Mouse (Mus musculus) forebrain, embryonic 10.5 days (tissue): ENCODE measurements at regions not wholly inside any gene's neighbourhood (a gene's known extent, or its start where the extent isn't known, plus 50 kb on each side); places are given as distances from the start of the nearest gene placed in this dataset.
"Not testable (repeated sequence)": the region's sequence is repeated elsewhere in the genome, so short reads cannot be mapped to it uniquely, and the experiment has no call there.

Experiments used
- DNase-seq: peaks from one replicate; pipeline ENCODE4 v3.0.0-alpha.2; 2017; ENCODE audit warnings: low spot score; ENCODE audit errors: extremely low spot score
- H3K27ac ChIP-seq: fragments of 300-500 bp; sonication (generic); 2 replicates; pipeline ENCODE4 v1.5.1; 2016; ENCODE audit warnings: mild to moderate bottlenecking
- H3K27me3 ChIP-seq: fragments of 300-500 bp; sonication (generic); 2 replicates; pipeline ENCODE4 v1.6.1; 2016; ENCODE audit warnings: mild to moderate bottlenecking; ENCODE audit not compliant: poor library complexity, severe bottlenecking
- H3K36me3 ChIP-seq: fragments of 300-500 bp; sonication (generic); replicated peaks from 2 replicates; pipeline ENCODE4 v1.6.1; 2016; ENCODE audit warnings: mild to moderate bottlenecking, moderate library complexity
- H3K4me1 ChIP-seq: fragments of 300-500 bp; sonication (generic); 2 replicates; pipeline ENCODE4 v1.6.1; 2016
- H3K4me3 ChIP-seq: fragments of 300-500 bp; sonication (generic); 2 replicates; pipeline ENCODE4 v1.5.1; 2016; ENCODE audit warnings: mild to moderate bottlenecking, moderate library complexity
- H3K9me3 ChIP-seq: fragments of 300-500 bp; sonication (generic); 2 replicates; pipeline ENCODE4 v1.6.1; 2016; ENCODE audit warnings: mild to moderate bottlenecking, moderate library complexity
- WGBS: fragments of 180-500 bp; shearing (Covaris S2); methylation state at CpG from one replicate; pipeline ENCODE4 v1.1.7; 2016; 5-methylcytosine and 5-hydroxymethylcytosine counted together

GRCm38 (mm10) chr10:16171251-16171650 lies 1453.2 kb upstream of the Gje1 start:
- no peak overlapping the region for H3K27ac ChIP-seq
- 93% methylated on average over 4 of the region's 4 CpGs for WGBS
- DNase-seq, result no peak

DNA sequence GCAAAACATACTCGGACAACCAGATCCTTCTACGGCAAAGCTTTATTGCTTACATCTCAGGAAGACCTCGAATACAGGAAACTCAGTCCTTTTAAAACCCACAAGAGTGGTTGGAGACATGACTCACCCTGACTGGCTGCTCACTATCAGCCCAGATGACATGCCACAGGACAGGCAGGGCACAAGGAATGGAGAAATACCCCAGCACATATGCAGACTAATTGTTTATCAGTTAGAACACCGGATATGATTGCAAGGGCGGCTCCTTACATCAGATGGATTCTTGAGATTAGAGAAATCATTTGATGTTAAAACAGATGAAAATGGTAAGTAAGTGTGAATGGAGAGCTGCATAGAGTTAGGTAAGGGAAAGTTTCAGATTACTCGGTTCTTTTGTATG lies 1441.5 kb upstream of the Gje1 start:
- H3K27ac ChIP-seq, H3K4me1 ChIP-seq, DNase-seq, H3K36me3 ChIP-seq, H3K9me3 ChIP-seq, H3K27me3 ChIP-seq, H3K4me3 ChIP-seq: not testable (repeated sequence)
- WGBS, result 93% methylated on average over 6 of the region's 6 CpGs

More at GRCm38 (mm10) chr10:16171251-16171650, 1453.2 kb upstream of the Gje1 start:
- Histone ChIP-seq H3K27me3 (no peaks in the 10 kb centered on the region), H3K9me3 (no peaks in the 10 kb centered on the region), H3K4me3 (no peak overlapping the region), H3K4me1 (no peaks in the 10 kb centered on the region), H3K36me3 (no peaks in the 10 kb centered on the region)

GRCm38 (mm10) chr10:16158445-16158844 lies 1440.4 kb upstream of the Gje1 start:
- DNase-seq, result no peak
- H3K27me3 ChIP-seq, result no peaks in the 10 kb centered on the region
- no peaks in the 10 kb centered on the region for H3K36me3 ChIP-seq
- no peak overlapping the region for H3K27ac ChIP-seq
- 88% methylated on average over 3 of the region's 3 CpGs for WGBS
- no peak overlapping the region for H3K4me3 ChIP-seq
- H3K9me3 ChIP-seq, result no peaks in the 10 kb centered on the region
- H3K4me1 ChIP-seq, result no peaks in the 10 kb centered on the region

DNA sequence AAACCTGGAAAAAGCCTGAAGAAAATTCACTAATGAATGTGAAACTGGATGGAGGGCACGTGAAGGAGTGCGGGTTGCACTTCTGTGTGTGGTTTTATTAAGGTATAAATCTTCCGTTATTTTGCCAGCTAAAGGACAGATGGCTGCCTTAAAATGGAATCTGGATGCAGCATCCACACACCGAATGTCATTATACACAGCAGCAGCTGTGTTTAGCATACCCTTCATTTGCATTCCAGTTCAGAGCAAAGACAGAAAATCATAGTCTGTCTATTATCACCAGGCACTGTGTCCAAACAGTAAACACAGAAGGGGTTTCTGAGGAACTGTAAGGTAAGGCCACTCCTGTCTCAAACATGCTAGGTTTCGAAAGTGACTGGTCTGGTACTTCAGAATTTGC lies 1438.9 kb upstream of the Gje1 start:
- H3K4me3 ChIP-seq, result no peak overlapping the region
- no peaks in the 10 kb centered on the region for H3K36me3 ChIP-seq
- H3K4me1 ChIP-seq, result no peaks in the 10 kb centered on the region
- no peak overlapping the region for H3K27ac ChIP-seq
- H3K9me3 ChIP-seq, result no peaks in the 10 kb centered on the region
- 92% methylated on average over 5 of the region's 5 CpGs for WGBS
- no peaks in the 10 kb centered on the region for H3K27me3 ChIP-seq
- no peak for DNase-seq

DNA sequence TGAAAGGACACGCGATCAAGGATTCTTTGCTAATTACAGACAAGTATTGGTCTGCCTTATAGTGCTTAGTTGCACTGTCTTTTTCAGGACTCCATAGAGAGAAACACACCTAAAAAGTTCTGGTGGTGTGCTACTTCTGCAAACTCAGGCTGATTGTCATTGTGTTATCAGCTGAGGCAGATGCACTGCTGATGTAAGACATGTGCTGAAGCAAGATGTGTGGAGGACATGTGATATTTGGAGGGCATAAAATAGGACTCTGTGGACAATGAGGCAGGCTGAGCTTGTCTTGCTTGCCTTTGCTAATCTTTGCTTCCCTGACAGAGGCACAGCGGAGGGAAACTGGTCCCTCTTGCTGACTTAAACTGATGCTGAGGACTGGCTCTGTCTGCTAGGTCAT lies 1431.0 kb upstream of the Gje1 start:
- Histone ChIP-seq H3K27ac (no peak overlapping the region), H3K27me3 (no peaks in the 10 kb centered on the region), H3K9me3 (no peaks in the 10 kb centered on the region), H3K4me1 (no peaks in the 10 kb centered on the region), H3K4me3 (no peak overlapping the region), H3K36me3 (no peaks in the 10 kb centered on the region)
- no peak for DNase-seq
- 88% methylated on average over 3 of the region's 3 CpGs for WGBS

- H3K9me3 ChIP-seq, result no peaks in the 10 kb centered on the region
- no peak for DNase-seq
- no peak overlapping the region for H3K27ac ChIP-seq
- no peaks in the 10 kb centered on the region for H3K36me3 ChIP-seq
- H3K4me1 ChIP-seq, result no peaks in the 10 kb centered on the region
- WGBS, result 93% methylated on average over 1 of the region's 1 CpGs
- no peaks in the 10 kb centered on the region for H3K27me3 ChIP-seq
- no peak overlapping the region for H3K4me3 ChIP-seq
Measured at GRCm38 (mm10) chr10:16145397-16145796, 1427.4 kb upstream of the Gje1 start.

DNA sequence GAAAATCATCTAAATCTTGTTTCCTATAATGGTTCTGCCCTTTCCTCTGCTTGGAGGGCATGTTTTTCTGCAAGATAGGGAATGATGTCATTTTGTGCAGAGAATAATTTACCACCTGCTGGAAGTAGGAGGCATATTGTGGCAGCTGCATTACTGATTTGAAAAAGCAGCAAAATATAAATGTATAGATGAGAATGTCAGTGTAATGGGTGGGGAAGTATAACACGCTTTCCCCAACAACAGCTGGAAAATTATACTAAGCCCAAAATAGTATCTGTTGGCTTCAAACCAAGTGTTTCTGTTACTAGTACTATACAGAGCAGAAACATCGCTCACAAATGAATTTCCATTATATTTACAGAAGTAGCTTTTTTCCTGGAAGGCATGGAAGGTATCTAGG lies 1405.9 kb upstream of the Gje1 start:
- no peaks in the 10 kb centered on the region for H3K27me3 ChIP-seq
- no peaks in the 10 kb centered on the region for H3K4me1 ChIP-seq
- DNase-seq, result no peak
- H3K36me3 ChIP-seq, result no peaks in the 10 kb centered on the region
- H3K4me3 ChIP-seq, result no peak overlapping the region
- H3K9me3 ChIP-seq, result no peaks in the 10 kb centered on the region
- H3K27ac ChIP-seq, result no peak overlapping the region
- 89% methylated on average over 2 of the region's 2 CpGs for WGBS

- no peaks in the 10 kb centered on the region for H3K9me3 ChIP-seq
- DNase-seq, result no peak
- no peak overlapping the region for H3K4me3 ChIP-seq
- no peaks in the 10 kb centered on the region for H3K27me3 ChIP-seq
- 94% methylated on average over 3 of the region's 3 CpGs for WGBS
- no peak overlapping the region for H3K27ac ChIP-seq
- H3K4me1 ChIP-seq, result no peaks in the 10 kb centered on the region
- no peaks in the 10 kb centered on the region for H3K36me3 ChIP-seq
Measured at GRCm38 (mm10) chr10:16088210-16088609, 1370.2 kb upstream of the Gje1 start.

- no peak overlapping the region for H3K27ac ChIP-seq
- 28% methylated on average over 5 of the region's 5 CpGs for WGBS
Measured at GRCm38 (mm10) chr10:16053008-16053407, 1335.0 kb upstream of the Gje1 start.

GRCm38 (mm10) chr10:16052463-16052889 lies 1334.5 kb upstream of the Gje1 start:
- Histone ChIP-seq H3K4me3 (no peak overlapping the region), H3K36me3 (no peaks in the 10 kb centered on the region), H3K27me3 (peaks cover 4% of the 10 kb centered on the region; the same call in 1 of the 2 replicates), H3K9me3 (no peaks in the 10 kb centered on the region), H3K4me1 (peaks cover 13% of the 10 kb centered on the region), H3K27ac (no peak overlapping the region)
- DNase-seq, result no peak
- WGBS, result 45% methylated on average over 2 of the region's 2 CpGs

More at GRCm38 (mm10) chr10:16053008-16053407, 1335.0 kb upstream of the Gje1 start:
- no peaks in the 10 kb centered on the region for H3K36me3 ChIP-seq
- H3K4me3 ChIP-seq, result no peak overlapping the region
- H3K9me3 ChIP-seq, result no peaks in the 10 kb centered on the region
- peaks cover 4% of the 10 kb centered on the region; the same call in 1 of the 2 replicates for H3K27me3 ChIP-seq
- DNase-seq, result peak; percentile 18
- peaks cover 13% of the 10 kb centered on the region for H3K4me1 ChIP-seq

- Histone ChIP-seq H3K36me3 (no peaks in the 10 kb centered on the region), H3K27ac (no peak overlapping the region), H3K27me3 (no peaks in the 10 kb centered on the region), H3K9me3 (no peaks in the 10 kb centered on the region), H3K4me3 (no peak overlapping the region), H3K4me1 (peaks cover 4% of the 10 kb centered on the region; the same call in 1 of the 2 replicates)
- WGBS, result 95% methylated on average over 2 of the region's 2 CpGs
- no peak for DNase-seq
Measured at GRCm38 (mm10) chr10:16036255-16036654, 1318.2 kb upstream of the Gje1 start.

GRCm38 (mm10) chr10:16033096-16033495 lies 1315.1 kb upstream of the Gje1 start:
- no peaks in the 10 kb centered on the region for H3K36me3 ChIP-seq
- no peak for DNase-seq
- no peaks in the 10 kb centered on the region for H3K27me3 ChIP-seq
- no peak overlapping the region for H3K27ac ChIP-seq
- peaks cover 4% of the 10 kb centered on the region; the same call in 1 of the 2 replicates for H3K4me1 ChIP-seq
- no peak overlapping the region for H3K4me3 ChIP-seq
- no peaks in the 10 kb centered on the region for H3K9me3 ChIP-seq

DNA sequence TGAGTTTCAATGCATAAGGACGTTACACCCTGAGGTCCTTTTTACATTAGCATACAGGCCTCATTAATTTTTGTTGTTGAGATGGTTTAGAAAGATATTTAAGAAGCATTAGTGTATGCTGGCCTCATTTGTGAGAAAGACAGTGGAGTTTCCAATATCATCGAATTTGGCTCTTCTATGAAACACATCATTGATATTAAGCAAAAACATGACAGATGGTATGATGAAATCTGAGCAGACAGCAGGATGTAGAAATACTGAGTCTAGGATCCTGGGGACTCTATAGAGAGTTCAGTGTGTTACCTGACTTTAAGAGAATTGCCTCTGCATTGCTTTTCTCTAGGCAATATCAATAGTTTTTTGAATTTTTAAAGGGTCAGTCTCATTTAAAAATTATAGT lies 1312.8 kb upstream of the Gje1 start:
- Histone ChIP-seq H3K9me3 (no peaks in the 10 kb centered on the region), H3K4me3 (no peak overlapping the region), H3K4me1 (peaks cover 4% of the 10 kb centered on the region; the same call in 1 of the 2 replicates), H3K36me3 (no peaks in the 10 kb centered on the region), H3K27me3 (no peaks in the 10 kb centered on the region), H3K27ac (no peak overlapping the region)
- no peak for DNase-seq
- WGBS, result 86% methylated on average over 2 of the region's 2 CpGs

GRCm38 (mm10) chr10:16014806-16015205 lies 1296.8 kb upstream of the Gje1 start:
- no peaks in the 10 kb centered on the region for H3K36me3 ChIP-seq
- H3K27me3 ChIP-seq, result no peaks in the 10 kb centered on the region
- H3K9me3 ChIP-seq, result peaks cover 4% of the 10 kb centered on the region; the same call in 1 of the 2 replicates
- no peak overlapping the region for H3K4me3 ChIP-seq
- no peak overlapping the region for H3K27ac ChIP-seq
- DNase-seq, result no peak
- no peaks in the 10 kb centered on the region for H3K4me1 ChIP-seq
- WGBS, result 88% methylated on average over 1 of the region's 1 CpGs
